Mouse (Mus musculus) v-Abl transformed pro-B cells (cell line): ENCODE data around the gene Batf.

Source experiments
- in situ Hi-C, 2 experiments: fragments of 400-800 bp; cut with MboI; formaldehyde crosslinking; loops; one replicate each; pipeline ENCODE4 v1.15.1; 2025; ENCODE audit not compliant: unreplicated experiment in 2 of 2

Batf gene

DNA sequence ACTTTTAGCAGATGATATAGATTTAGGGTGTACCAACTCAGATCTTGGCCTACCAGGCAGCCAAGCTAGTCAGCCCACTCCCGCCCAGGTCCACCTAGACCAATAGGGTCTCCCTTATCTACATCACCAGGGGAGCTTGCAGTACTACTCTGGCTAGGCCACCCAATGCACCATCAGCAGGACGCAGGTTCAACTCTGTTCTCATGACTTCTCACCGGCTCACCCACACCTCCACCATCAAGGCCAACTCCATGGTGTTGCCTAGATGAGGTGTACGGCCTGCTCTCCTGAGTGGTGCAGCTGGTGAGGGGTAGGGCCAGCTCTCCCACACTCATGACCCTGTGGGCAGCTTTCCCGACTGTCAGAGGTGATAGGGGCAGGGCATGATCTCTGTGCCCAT lies 27.7 kb downstream of the Batf start:
- in situ Hi-C loops: no loop called here

DNA sequence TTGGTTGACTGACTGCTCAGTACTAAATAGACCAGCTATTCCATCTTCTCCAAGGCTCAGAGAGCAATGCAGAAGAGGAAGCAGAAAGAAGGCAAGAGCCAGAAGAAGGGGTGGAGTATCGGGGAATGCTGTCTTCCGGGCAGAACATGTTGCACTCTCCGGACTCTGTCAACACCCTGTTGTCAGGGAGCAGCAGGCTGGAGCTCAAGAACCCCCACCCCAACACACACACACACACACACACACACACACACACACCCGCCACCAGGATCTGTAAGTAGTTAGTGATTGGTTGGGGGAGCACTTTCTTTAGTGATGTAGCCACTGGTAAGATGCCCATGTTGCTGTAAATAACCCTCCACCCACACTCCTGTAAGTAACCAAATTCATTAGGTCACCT lies 38.8 kb downstream of the Batf start:
- in situ Hi-C loops: loop anchor here (5.0 to 10.0 kb wide), 3 partner anchors 51 to 383 kb away; no protein-coding TSS in a partner anchor

DNA sequence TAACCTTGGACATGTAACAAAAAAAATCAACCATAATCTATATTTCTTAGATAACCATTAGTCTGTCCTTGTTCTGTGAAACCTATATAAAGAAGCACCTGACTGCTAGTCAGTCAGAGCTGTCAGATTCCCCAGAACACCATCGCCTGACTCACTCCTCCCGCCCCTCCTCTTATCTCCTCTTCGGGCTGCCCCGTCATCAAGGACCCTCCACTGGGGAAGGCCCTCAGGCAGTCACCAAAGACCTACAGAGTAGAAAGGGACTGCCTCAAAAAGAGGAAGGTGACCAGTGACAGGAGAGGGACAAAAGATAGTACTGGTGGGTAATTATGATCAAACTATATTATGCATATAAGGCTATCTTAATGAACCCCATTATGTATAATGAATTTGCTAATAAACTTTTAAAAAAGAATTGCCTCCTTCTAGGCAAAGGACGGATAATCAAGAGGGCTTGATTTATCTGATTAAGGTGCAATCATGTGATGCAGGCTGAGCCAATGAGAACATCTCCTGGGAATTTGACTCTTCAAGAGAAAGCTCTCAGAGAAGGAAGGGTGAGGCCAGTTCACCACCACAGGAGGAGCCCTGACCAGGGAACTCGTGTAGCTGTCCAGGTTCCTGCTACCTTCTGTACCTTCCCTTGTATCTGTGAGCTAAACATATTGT lies 40.4 kb downstream of the Batf start:
- in situ Hi-C loops: loop anchor here (5.0 to 10.0 kb wide), 3 partner anchors 52 to 385 kb away; no protein-coding TSS in a partner anchor

DNA sequence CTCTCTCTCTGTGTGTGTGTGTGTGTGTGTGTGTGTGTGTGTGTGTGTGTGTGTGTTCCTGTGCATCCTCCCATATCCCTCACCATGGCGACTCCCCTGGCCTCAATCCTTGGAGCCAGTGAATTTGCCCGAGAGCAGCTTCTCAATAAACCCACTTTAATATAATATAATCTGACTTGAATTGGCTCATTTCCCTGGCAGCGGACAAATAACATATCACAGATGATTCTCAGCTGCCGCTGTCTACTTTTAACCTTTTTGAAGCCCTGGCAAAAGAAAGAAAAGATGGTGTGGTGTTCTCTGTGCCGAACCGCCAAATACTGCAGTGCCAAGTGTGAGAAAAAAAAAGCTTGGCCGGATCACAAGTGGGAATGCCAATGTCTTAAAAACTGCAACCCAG lies 41.7 kb downstream of the Batf start:
- in situ Hi-C loops: loop anchor here (5.0 to 10.0 kb wide), 3 partner anchors 53 to 386 kb away; no protein-coding TSS in a partner anchor

DNA sequence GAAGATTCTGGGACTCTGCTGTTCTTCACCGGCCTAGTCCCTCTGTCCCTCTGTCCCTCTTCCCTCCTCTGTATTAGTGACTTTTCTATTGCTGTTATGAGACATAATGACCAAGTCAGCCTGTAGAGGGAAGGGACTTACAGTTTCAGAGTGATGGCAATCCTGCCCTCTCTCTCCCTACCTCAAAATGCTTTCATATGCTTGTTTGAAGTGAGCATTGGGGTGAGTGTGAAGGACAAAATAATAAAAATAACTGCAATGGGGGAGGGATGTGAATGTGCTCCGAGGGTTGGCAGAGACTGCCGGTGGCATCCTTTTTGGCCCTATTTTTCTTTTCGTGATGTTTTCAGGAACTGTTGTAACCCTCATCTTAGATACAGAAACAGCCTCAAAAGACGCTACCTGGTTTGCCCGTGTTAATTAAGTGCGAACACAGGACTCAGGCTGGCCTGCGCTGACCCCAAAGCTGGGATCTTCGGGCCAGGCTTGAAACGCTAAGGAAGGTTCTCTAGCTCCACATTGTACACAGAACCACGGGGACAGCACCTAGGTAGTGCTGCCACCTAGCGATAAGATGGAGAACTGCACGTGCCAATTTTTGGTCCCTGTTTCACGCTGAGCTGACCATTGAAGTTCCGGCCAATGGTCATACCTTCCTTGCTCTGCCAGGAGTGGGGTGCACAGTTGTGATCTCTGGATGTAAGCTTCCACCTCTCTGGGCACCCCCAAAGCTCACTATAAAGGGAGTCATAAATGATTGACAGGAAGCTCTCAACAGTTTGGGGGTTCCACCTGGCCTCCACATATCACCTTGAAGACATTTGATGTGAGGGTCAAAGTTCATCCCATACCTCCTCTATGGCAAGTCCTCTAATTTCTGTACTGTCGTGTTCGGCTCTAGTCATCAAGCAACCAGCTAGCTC lies 42.8 kb downstream of the Batf start:
- in situ Hi-C loops: loop anchor here (5.0 to 10.0 kb wide), 3 partner anchors 54 to 387 kb away; no protein-coding TSS in a partner anchor

DNA sequence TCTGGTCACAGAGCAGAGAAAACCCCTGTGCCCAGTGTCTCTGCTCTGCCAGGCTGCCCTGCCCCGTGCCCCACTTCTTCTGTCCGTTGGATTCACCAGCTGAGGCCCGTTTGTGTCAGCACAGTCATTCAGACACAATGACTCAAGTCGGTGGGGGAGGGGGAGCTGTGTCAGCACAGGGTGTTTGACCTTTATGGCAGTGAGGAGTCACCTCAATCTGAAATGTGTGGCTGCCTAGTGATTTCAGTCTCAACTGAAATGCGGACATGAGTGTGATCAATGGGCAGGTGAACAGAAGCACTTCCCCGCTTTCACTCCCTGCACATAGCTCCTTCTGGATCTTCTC lies 43.4 kb downstream of the Batf start:
- in situ Hi-C loops: loop anchor here (5.0 to 10.0 kb wide), 4 partner anchors 53 to 388 kb away; no protein-coding TSS in a partner anchor

DNA sequence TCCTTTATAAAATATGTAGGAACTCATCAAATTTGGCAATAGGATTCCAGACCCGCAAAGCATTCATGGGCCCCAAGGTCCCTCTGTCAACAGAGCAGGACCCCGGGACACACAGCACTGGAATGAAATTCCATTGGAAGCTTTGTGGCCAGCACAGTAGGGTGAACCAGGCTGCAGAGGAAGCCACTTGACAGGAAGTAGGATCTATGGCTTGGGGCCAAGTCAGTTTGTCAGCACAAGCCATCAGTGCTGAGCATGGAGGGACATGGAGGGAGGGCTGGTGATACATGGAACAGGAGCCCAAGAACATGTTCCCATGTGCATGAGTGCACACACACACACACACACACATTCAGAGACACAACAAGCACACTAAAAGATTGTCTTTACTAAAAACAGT lies 49.7 kb downstream of the Batf start:
- in situ Hi-C loops: no loop called here

DNA sequence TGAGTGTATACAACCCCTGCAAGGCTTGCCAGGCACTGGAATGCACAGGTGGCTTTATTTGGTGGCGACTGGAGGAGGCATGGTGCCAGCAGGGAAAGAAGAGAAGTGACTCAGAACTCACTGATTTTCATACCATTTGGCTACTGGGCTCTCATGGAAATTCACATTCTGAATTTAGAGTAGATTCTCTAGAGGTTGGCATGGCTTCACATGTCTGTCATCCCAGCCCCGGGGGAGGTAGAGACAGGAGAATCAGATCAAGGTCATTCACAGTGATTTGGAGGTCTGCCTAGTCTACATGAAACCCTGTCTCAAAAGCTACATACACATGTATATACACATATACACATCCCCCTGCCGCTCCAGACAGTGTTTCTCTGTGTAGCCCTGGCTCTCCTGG lies 50.5 kb downstream of the Batf start:
- in situ Hi-C loops: no loop called here

DNA sequence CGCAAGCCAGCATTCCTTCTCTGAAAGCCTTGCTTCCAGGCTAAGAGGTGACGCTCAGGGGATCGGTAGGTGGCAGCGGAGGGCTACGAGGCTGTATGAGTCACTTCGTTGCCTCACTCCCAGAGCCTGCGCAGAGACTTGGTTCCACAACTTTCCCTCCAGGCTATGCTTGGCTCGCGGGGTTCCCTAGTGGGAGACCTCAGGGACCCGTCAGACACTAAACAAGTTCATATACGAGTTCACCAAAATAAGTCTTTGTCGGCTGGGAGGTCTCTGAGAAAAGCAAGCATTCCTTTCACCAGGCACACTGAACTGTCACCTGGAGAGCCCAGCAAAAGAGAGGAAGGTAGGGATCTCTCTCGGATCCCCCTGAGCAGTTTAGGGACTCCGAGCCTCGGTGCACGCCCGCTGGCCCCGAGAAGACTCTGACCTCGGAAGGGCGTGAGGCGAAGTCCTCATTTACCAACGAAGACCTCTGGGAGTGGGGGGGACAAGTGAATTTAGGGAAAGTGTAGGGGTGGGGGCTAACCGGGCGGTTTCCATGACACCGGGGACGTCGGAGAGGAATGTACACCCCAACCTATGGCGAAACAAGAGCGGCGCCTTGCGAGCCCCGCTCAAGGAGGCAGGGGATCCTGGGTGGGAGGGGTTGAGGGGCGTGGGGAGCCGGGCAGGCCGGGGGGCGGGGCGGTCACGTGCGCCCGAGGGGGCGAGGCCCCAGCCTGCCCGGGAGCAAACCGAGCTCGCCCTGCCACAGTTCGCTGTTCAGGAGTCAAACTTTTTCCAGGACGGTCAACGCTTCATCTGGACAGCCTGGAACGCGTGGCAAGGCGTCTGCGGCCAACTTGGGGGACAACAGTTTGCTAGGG lies 59.6 kb downstream of the Batf start, which contains the start of gene Flvcr2:
TSS of gene Flvcr2 (plus strand) at position 713 of the 869 bp plus-strand sequence.
- in situ Hi-C loops: no loop called here

DNA sequence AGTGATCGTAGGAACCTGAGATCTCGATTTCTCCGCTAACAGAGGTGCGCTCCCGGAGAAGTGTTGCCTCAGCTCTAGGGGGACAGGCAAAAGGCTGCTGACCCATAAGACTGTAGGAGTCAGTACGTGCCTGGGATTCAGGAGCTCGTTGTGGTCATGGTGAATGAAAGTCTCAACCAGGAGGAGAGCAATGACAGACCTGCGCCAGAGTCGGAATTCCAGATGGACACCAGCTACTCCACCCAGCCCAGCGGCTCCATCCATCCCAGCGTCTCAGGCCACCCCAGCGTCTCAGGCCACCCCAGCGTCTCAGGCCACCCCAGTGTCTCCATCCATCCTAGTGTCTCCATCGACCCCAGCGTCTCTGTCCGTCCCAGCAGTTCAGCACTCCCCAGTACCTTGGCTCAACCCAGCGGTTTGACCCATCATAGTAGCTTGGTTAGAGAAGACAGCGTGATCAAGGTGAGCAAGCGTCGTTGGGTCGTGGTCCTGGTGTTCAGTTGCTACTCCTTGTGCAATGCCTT lies 60.3 kb downstream of the Batf start:
- in situ Hi-C loops: no loop called here

DNA sequence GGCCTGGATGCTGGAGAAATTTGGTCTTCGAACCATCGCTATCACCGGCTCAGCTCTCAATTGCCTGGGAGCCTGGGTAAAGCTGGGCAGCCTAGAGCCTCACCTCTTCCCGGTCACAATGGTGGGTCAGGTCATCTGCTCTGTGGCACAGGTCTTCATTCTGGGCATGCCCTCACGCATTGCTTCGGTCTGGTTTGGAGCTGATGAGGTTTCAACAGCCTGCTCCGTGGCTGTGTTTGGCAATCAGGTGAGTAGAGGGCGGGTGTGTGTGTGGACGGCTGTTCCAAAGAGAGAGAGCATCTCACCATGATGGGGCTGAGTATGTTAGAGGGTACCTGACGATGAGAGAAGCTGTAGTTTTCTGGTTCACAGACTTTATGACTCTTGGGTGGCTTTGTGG lies 60.9 kb downstream of the Batf start:
- in situ Hi-C loops: no loop called here

DNA sequence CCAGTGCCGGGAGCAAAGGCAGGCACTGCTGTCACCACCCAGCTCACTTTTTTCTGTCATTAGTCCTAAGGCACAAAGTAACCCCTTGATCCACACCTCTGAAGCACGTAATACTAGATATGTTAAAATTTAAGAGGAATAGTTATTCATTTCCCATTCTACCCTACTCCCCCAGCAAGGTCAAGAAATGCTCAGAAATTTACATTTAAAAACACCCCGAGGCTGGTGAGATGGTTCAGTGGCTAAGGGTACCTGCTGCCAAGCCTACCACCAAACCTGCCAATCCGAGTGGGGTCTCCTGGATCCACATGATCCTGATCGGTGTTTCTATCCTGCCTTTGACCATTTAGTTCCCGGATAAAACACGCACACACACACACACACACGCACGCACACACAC lies 63.4 kb downstream of the Batf start:
- in situ Hi-C loops: no loop called here

DNA sequence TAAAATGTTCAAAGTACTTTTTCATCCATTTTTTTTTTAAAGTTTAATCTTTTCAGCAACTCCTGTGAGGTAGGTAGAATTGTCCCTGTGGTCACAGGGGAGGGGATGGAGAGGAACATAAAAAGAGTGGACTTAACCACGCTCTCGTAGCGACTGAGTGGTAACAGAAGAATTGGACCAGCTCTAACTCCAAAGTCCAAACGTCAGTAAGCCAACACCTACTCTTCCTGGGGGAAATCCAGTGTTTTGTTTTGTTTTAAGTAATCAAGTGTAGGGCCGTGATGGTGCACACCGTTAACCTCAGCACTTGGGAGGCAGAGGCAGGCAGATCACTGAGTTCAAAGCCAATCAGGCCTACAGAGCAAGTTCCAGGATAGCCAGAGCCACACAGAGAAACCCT lies 65.6 kb downstream of the Batf start:
- in situ Hi-C loops: no loop called here

DNA sequence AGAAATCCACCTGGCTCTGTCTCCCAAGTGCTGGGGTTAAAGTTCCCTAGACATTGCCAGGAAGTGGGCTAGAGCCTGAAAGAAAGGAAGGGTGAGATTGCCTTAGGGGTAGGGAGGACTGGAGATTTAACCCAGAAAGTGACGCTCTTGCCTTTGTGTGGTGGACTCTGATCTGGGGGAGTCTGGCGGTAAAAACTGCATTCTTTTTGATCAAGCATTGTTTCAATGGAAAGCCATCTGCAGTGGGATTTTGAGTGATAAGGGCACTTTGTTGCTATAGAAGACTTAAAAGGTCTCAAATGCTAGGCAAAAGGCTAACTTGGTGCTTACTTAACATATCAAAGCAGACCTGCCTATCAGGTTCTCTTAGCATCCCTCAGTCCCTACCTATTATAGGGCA lies 66.8 kb downstream of the Batf start:
- in situ Hi-C loops: no loop called here

DNA sequence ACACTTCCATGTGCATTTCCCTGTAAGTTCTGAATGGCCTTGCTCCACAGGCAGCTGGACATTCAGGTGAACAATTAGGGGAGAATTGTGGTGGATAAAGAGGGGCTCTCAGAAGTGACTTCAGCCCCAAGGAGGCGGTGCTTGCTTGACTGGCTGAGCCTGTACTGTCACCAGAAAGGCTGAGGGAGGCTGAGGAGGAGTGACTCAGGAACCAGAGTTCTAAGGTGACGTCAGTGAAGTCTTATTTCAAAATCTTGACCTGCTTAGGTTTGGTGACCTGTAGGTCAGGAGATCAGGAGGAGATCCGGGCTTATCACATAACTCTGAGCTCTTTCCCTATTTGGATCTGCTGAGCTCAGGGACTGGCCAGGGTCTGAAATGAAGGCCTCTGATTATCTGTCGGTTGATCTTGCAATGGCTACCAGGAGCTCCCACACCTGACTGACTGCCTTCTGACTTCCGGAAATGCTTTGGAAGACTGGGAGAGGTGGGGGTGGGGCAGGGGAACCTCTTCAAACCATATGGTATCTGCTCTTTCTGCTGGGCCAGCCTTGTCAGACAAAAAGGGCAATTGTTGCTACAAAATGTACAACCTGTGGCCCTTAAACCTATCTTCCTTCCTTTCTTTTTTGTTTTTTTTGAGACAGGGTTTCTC lies 68.3 kb downstream of the Batf start:
- in situ Hi-C loops: no loop called here

DNA sequence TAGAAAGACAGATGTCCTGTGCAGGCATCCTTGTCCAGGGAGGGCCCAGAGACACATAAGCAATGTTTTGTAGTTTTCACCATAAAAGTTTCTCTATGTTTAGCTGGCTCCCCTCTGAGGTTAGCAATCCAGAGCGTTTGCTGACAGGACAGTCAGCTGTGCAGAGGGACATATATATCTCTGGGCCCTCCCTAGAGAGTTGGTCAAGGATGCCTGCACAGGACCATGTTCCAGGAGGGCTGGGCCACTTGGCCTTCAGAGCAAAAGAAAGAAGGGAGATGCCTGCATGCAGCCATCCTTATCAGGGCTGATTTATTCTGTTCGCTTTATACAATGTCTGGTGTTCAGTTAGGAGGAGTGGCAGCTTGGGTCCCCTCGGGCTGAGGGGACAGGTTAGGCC lies 70.0 kb downstream of the Batf start:
- in situ Hi-C loops: no loop called here

DNA sequence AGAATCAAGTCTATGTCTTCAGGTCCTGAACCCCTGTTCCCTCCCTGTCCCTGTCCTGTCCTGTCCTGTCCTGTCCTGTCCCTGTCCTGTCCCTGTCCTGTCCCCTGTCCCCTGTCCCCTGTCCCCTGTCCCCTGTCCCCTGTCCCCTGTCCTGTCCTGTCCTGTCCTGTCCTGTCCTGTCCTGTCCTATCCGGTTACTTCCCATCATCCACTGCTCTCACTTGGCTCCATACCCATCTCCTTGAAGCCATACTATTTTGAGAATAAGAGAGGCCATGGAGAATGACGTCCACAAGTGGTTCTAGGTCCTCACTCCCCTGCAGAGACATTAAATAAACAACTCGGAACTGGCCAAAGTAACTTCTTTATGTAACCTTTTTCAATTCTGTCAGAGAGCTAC lies 70.6 kb downstream of the Batf start:
- in situ Hi-C loops: no loop called here
